Mouse (Mus musculus): Measurements from ENCODE around the gene Plek2.

DNA sequence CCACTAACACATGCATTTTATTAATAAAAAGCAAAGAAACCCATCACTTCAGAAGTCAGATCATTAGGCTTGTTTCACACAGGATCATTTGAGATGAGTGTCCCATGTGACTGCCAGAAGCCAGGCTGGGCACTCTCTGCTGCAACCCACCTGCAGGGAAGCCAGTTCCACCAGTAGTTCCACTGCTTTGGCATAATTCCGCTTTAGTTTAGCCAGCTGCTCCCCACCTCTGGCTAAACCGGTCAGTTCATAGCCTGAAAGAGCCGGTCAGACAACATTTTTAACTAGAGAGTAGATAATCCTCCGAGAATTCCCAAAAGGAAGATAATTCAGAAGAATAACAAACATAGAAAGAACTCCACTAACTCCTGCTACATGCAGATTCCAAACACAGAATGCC lies 58.5 kb downstream of the Plek2 start:
- TF ChIP-seq CTCF (IDR thresholded peaks at IDR 0.05; ENCODE audit: control insufficient read depth, insufficient read depth, insufficient replicate concordance, low read depth, low read length): no peak
- no peak for TF ChIP-seq POLR2A (IDR thresholded peaks at IDR 0.05; ENCODE audit: control insufficient read depth, low read depth, low read length)

Data from testis, adult 2 months (tissue).